Mouse (Mus musculus): ENCODE results near the gene Rngtt. TPM values are rescaled to one million over a fixed set of nuclear protein-coding genes. Genes with fewer than 3 reads are reported as not detected.

Gene Rngtt
- polyA plus RNA-seq, 1 experiment from 2014 or later, result 19.2 TPM

DNA sequence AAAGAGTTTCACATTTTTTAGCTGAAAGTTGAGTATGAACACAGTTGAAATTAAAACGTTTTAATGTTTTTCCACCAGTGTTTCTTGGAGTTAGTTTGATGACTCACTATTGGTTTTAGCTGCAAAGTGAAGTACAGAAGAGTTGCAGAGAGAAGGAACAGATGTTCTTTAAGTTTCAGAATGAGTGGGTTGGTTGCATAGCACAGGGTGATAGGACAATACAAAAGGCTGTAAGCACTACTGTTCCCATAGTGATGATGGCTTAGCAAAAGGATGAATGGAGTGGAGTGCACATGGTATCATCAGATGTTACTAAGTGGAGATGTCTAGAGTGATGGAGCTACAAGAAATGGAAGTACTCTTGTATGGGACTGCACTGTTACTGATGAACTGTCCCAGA lies 157.5 kb downstream of the Rngtt start:
- no peaks in the 10 kb centered on the region for H3K9me3 ChIP-seq (ENCODE audit: low read length)
- ATAC-seq (ENCODE audit: low FRiP score, low TSS enrichment), result no peak
- 68% methylated on average over 1 of the region's 1 CpGs for WGBS
- no peak overlapping the region for H3K4me3 ChIP-seq (ENCODE audit: low read length)
- H3K27me3 ChIP-seq (ENCODE audit: insufficient read depth, low read length), result no peaks in the 10 kb centered on the region
- no peak overlapping the region for H3K9ac ChIP-seq (replicated peaks; ENCODE audit: low read length)
- H3K4me1 ChIP-seq (ENCODE audit: insufficient read depth, low read length), result no peaks in the 10 kb centered on the region
- no peak overlapping the region for H3K4me2 ChIP-seq (replicated peaks; ENCODE audit: low read depth, low read length)
- H3K36me3 ChIP-seq (ENCODE audit: insufficient read depth, low read length), result 0 out of 2 replicates have a peak, but pooled peaks cover 3% of the 10 kb centered on the region
- H3K27ac ChIP-seq (ENCODE audit: low read length), result no peak overlapping the region

DNA sequence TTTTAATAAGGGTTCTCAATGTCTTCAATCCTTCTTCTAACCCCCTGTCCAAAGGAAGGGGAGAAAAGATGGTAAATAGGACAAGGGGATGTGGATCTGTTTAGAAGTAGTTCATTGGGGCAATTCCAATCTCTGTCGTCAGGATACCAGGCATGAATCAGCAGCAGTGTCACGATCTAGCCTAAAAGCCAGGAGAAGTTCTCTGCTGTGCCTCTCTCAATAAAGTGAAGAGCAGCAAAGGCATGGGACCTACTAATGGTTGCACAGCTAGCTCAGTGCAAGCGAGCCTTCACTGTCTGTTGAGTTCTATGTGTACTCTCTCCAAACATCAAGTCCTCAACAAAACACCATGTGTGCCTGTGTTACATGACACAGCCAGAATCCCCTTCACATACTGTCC lies 158.0 kb downstream of the Rngtt start:
- no peak overlapping the region for H3K4me2 ChIP-seq (replicated peaks; ENCODE audit: low read depth, low read length)

DNA sequence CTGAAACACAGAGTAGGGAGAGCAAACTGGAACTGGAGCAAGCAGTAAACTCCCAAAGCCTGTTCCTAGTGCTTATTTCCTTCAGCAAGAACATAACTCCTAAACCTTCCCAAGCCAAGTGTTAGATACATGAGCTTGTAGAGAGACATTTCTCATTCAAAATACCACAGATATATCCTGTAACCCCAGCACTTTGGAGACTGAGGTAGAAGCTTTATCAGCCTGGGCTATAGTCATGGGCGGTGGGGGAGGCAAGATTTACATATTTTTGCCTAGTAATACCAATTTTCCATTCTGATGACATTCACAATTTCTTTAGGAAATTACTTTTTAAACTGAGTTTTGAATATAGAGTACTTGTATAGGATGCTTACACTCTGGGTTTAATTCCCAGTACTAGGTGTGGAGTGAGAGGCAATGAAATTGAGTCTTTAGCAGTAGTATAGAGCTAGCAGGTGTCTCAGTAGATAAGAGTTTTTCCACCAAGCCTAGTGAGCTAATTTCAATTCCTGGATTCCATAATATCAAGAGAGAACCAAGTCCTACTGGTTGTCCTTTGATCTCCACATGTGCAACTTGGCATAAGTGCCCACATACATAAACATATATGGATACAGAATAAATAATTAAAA lies 160.7 kb downstream of the Rngtt start:
- no peak for ATAC-seq (ENCODE audit: low FRiP score, low TSS enrichment)
- no peaks in the 10 kb centered on the region for H3K36me3 ChIP-seq (ENCODE audit: insufficient read depth, low read length)
- no peaks in the 10 kb centered on the region for H3K9me3 ChIP-seq (ENCODE audit: low read length)
- H3K4me2 ChIP-seq (replicated peaks; ENCODE audit: low read depth, low read length), result no peak overlapping the region
- no peak overlapping the region for H3K27ac ChIP-seq (ENCODE audit: low read length)
- no peak overlapping the region for H3K4me3 ChIP-seq (ENCODE audit: low read length)
- no peak overlapping the region for H3K9ac ChIP-seq (replicated peaks; ENCODE audit: low read length)
- WGBS, result 93% methylated on average over 1 of the region's 1 CpGs
- no peaks in the 10 kb centered on the region for H3K27me3 ChIP-seq (ENCODE audit: insufficient read depth, low read length)
- H3K4me1 ChIP-seq (ENCODE audit: insufficient read depth, low read length), result no peaks in the 10 kb centered on the region

More for the DNA sequence above, 158.0 kb downstream of the Rngtt start:
- no peak overlapping the region for H3K9ac ChIP-seq (replicated peaks; ENCODE audit: low read length)
- H3K4me1 ChIP-seq (ENCODE audit: insufficient read depth, low read length), result no peaks in the 10 kb centered on the region
- H3K36me3 ChIP-seq (ENCODE audit: insufficient read depth, low read length), result 0 out of 2 replicates have a peak, but pooled peaks cover 3% of the 10 kb centered on the region
- H3K9me3 ChIP-seq (ENCODE audit: low read length), result no peaks in the 10 kb centered on the region
- H3K27ac ChIP-seq (ENCODE audit: low read length), result no peak overlapping the region
- H3K27me3 ChIP-seq (ENCODE audit: insufficient read depth, low read length), result no peaks in the 10 kb centered on the region
- 87% methylated on average over 3 of the region's 3 CpGs for WGBS
- no peak for ATAC-seq (ENCODE audit: low FRiP score, low TSS enrichment)
- no peak overlapping the region for H3K4me3 ChIP-seq (ENCODE audit: low read length)

DNA sequence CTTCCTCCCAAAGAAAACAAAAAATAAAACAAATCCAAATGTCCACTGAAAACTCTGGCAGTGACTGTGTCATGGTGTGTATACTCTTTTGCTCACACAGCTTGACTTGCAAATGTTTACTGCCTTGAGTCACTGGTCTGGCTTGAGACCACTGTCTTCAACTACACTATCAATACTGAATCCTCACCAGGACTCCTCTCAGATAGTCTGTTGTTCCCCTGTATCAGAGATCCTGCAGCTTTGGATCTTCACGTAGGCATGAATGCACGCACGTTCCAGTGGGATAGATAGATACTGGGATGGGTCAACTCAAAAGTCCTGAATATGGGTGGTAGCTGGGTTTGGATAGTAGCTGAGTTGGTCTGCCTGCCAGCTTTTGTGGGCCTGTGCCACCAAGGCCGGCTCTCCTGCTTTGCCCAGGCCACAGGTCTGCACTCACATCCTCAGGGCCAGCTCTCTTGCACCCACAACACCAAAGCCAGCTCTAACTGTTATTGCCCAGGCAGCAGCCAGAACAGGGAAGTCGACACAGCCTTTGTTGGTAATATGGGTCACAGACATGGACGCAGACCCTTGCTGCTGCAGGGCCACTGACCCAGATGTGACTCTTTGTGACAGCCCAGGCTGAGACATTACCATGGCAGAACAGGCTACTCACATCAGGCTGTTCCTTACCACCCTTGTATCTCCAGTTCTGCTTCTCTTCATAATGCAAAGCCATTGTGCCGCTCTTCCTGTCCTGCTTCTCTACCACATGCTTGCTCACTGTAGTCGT lies 168.1 kb downstream of the Rngtt start:
- WGBS, result 92% methylated on average over 8 of the region's 8 CpGs
- Histone ChIP-seq H3K27me3 (ENCODE audit: insufficient read depth, low read length) (no peaks in the 10 kb centered on the region), H3K4me2 (replicated peaks; ENCODE audit: low read depth, low read length) (no peak overlapping the region), H3K4me1 (ENCODE audit: insufficient read depth, low read length) (no peaks in the 10 kb centered on the region), H3K4me3 (ENCODE audit: low read length) (no peak overlapping the region), H3K9ac (replicated peaks; ENCODE audit: low read length) (no peak overlapping the region), H3K36me3 (ENCODE audit: insufficient read depth, low read length) (no peaks in the 10 kb centered on the region), H3K27ac (ENCODE audit: low read length) (no peak overlapping the region), H3K9me3 (ENCODE audit: low read length) (no peaks in the 10 kb centered on the region)
- no peak for ATAC-seq (ENCODE audit: low FRiP score, low TSS enrichment)

DNA sequence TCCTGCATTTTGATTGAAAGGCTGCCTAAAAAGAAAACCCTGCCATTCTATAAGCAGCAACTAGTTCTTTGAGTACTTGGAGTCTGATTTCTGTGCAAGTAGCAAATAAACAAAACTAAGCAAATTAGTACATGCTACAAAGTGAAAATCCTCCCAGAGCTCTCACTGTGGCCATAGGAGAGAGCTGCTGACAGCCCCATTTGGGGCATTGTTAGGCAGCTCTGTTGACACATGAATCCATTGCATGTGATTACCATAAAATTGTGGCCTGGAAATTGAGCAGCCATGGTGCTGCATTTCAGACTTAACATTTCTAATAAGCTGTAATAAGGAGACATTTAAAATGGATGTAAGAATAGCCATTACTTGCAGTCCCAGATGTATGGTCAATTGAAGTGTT lies 171.6 kb downstream of the Rngtt start:
- Histone ChIP-seq H3K36me3 (ENCODE audit: insufficient read depth, low read length) (no peaks in the 10 kb centered on the region), H3K9me3 (ENCODE audit: low read length) (no peaks in the 10 kb centered on the region), H3K4me2 (replicated peaks; ENCODE audit: low read depth, low read length) (no peak overlapping the region), H3K27me3 (ENCODE audit: insufficient read depth, low read length) (no peaks in the 10 kb centered on the region), H3K27ac (ENCODE audit: low read length) (no peak overlapping the region), H3K9ac (replicated peaks; ENCODE audit: low read length) (no peak overlapping the region), H3K4me3 (ENCODE audit: low read length) (no peak overlapping the region), H3K4me1 (ENCODE audit: insufficient read depth, low read length) (no peaks in the 10 kb centered on the region)
- no peak for ATAC-seq (ENCODE audit: low FRiP score, low TSS enrichment)

DNA sequence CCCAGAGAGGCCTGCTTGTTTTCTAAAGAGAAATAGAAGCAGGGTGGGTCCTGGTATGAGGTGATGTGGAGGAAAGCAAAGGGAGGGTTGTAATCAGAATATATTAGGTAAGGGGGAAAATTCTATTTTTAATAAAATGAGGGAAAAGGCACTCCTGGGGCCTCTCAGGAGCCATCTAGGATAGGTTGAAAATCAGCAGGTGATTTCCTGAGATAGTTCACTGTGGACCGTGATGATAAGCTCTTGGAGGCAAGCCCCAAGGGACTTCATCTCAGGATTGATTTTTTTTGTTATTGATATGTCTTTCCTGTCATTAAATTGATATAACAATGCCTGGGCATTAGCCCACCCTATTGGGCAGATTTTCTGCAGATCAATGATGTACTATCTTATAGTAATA lies 175.9 kb downstream of the Rngtt start:
- Histone ChIP-seq H3K27me3 (ENCODE audit: insufficient read depth, low read length) (no peaks in the 10 kb centered on the region), H3K4me1 (ENCODE audit: insufficient read depth, low read length) (no peaks in the 10 kb centered on the region), H3K36me3 (ENCODE audit: insufficient read depth, low read length) (no peaks in the 10 kb centered on the region), H3K4me3 (ENCODE audit: low read length) (no peak overlapping the region), H3K9ac (replicated peaks; ENCODE audit: low read length) (no peak overlapping the region), H3K9me3 (ENCODE audit: low read length) (no peaks in the 10 kb centered on the region), H3K27ac (ENCODE audit: low read length) (no peak overlapping the region), H3K4me2 (replicated peaks; ENCODE audit: low read depth, low read length) (no peak overlapping the region)
- ATAC-seq (ENCODE audit: low FRiP score, low TSS enrichment), result no peak
- WGBS, result 93% methylated on average over 1 of the region's 1 CpGs

DNA sequence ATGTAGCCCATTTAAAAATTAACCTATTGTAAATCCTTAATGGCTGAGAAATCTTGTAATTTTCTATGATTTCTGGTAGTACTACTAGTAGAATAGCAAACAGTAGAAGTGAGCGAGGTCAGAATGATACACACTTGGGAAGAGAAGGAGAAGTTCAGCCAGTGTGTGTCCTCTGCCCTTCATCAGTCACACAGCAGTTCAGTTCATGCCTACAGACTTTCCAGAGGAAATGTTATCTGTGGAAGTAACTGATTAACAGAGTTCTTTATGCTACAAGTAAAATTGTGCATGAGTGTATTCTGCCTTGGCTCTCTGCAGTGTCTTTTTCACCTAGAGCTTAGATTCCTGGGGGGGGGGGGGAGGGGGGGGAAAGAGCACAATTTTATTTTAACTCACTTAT lies 181.0 kb downstream of the Rngtt start:
- H3K27ac ChIP-seq (ENCODE audit: low read length), result no peak overlapping the region
- no peak overlapping the region for H3K9ac ChIP-seq (replicated peaks; ENCODE audit: low read length)
- H3K4me1 ChIP-seq (ENCODE audit: insufficient read depth, low read length), result no peaks in the 10 kb centered on the region
- no peaks in the 10 kb centered on the region for H3K36me3 ChIP-seq (ENCODE audit: insufficient read depth, low read length)
- no peak overlapping the region for H3K4me2 ChIP-seq (replicated peaks; ENCODE audit: low read depth, low read length)
- H3K27me3 ChIP-seq (ENCODE audit: insufficient read depth, low read length), result no peaks in the 10 kb centered on the region
- 80% methylated on average over 1 of the region's 1 CpGs for WGBS
- ATAC-seq (ENCODE audit: low FRiP score, low TSS enrichment), result peak; percentile 54; the same call in 1 of the 2 replicates
- H3K9me3 ChIP-seq (ENCODE audit: low read length), result peaks cover 3% of the 10 kb centered on the region; the same call in 1 of the 2 replicates
- no peak overlapping the region for H3K4me3 ChIP-seq (ENCODE audit: low read length)

DNA sequence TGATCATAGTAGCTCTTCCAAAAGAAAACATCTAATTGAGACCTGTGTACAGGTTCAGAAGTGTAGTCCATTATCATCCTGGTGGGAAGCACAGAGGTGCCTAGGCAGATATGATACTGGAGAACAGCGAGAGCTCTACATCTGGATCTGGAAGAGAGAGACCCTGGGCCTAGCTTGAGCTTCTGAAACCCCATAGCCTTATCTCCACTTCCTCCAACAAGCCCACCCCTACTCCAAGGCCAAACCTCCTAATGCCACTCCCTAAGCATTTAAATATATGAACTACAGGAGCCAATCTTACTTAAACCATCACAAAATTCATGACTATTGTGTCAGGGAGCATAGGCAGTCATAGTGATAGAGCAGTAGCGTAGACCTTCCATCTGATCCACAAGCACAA lies 184.3 kb downstream of the Rngtt start:
- WGBS, result 98% methylated on average over 2 of the region's 2 CpGs
- no peaks in the 10 kb centered on the region for H3K4me1 ChIP-seq (ENCODE audit: insufficient read depth, low read length)
- no peaks in the 10 kb centered on the region for H3K27me3 ChIP-seq (ENCODE audit: insufficient read depth, low read length)
- no peak overlapping the region for H3K4me3 ChIP-seq (ENCODE audit: low read length)
- no peak for ATAC-seq (ENCODE audit: low FRiP score, low TSS enrichment)
- H3K27ac ChIP-seq (ENCODE audit: low read length), result no peak overlapping the region
- H3K4me2 ChIP-seq (replicated peaks; ENCODE audit: low read depth, low read length), result no peak overlapping the region
- H3K36me3 ChIP-seq (ENCODE audit: insufficient read depth, low read length), result no peaks in the 10 kb centered on the region
- H3K9me3 ChIP-seq (ENCODE audit: low read length), result peaks cover 3% of the 10 kb centered on the region; the same call in 1 of the 2 replicates
- no peak overlapping the region for H3K9ac ChIP-seq (replicated peaks; ENCODE audit: low read length)

DNA sequence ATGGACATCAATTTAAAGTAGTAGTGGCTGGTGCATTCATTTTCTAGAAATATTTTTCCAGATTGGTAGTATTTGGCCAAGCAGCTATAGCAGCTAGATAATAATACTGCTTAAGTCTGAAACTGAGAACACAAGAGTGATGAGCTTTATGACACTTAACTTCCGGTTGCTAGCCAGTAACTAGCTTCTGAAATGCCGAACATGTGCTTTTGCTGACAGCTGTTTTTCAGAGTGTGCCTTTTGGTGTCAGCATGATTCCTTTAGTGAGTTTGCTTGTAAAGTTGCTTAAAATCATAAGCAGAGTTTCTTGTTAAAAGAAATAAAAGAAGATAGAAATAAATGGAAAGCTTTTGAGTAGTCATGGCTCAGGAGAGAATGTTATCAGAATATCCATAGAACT lies 186.9 kb downstream of the Rngtt start:
- no peaks in the 10 kb centered on the region for H3K4me1 ChIP-seq (ENCODE audit: insufficient read depth, low read length)
- 58% methylated on average over 2 of the region's 2 CpGs for WGBS
- no peak overlapping the region for H3K9ac ChIP-seq (replicated peaks; ENCODE audit: low read length)
- no peaks in the 10 kb centered on the region for H3K27me3 ChIP-seq (ENCODE audit: insufficient read depth, low read length)
- no peak overlapping the region for H3K27ac ChIP-seq (ENCODE audit: low read length)
- 0 out of 2 replicates have a peak, but pooled peaks cover 4% of the 10 kb centered on the region for H3K36me3 ChIP-seq (ENCODE audit: insufficient read depth, low read length)
- peaks cover 3% of the 10 kb centered on the region; the same call in 1 of the 2 replicates for H3K9me3 ChIP-seq (ENCODE audit: low read length)
- no peak overlapping the region for H3K4me2 ChIP-seq (replicated peaks; ENCODE audit: low read depth, low read length)
- no peak for ATAC-seq (ENCODE audit: low FRiP score, low TSS enrichment)
- H3K4me3 ChIP-seq (ENCODE audit: low read length), result no peak overlapping the region

DNA sequence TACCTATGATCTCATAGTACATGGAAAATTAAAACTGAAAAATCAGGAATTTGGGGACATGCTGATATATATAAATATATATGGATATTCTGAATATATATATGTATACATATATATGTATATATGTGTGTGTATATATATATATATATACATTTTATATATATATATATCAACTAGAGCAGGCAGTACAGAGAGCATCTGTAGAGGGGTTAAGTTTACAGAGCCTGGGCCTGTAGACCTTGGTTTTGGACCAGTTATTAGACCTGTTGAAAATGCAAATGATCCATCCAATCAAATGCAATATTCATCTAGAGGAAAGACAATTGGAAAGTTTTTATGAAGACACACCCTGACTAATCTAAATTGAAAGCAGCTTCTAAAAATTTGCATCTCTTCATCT lies 187.5 kb downstream of the Rngtt start:
- H3K36me3 ChIP-seq (ENCODE audit: insufficient read depth, low read length), result 0 out of 2 replicates have a peak, but pooled peaks cover 4% of the 10 kb centered on the region
- H3K4me3 ChIP-seq (ENCODE audit: low read length), result no peak overlapping the region
- H3K4me1 ChIP-seq (ENCODE audit: insufficient read depth, low read length), result no peaks in the 10 kb centered on the region
- H3K9ac ChIP-seq (replicated peaks; ENCODE audit: low read length), result no peak overlapping the region
- no peak overlapping the region for H3K27ac ChIP-seq (ENCODE audit: low read length)
- H3K27me3 ChIP-seq (ENCODE audit: insufficient read depth, low read length), result no peaks in the 10 kb centered on the region
- H3K9me3 ChIP-seq (ENCODE audit: low read length), result peaks cover 3% of the 10 kb centered on the region; the same call in 1 of the 2 replicates
- no peak overlapping the region for H3K4me2 ChIP-seq (replicated peaks; ENCODE audit: low read depth, low read length)
- no peak for ATAC-seq (ENCODE audit: low FRiP score, low TSS enrichment)

Measured in kidney, embryonic 16.5 days (tissue).